Mouse (Mus musculus) natural killer cell, adult 2 months (primary cell): ENCODE data around the gene Lao1.

Experiments used
- DNase-seq, 2 experiments: peaks; one replicate each; pipeline ENCODE4 v3.0.0; 2022; ENCODE audit warnings: low spot score in 2 of 2

Lao1 gene

DNA sequence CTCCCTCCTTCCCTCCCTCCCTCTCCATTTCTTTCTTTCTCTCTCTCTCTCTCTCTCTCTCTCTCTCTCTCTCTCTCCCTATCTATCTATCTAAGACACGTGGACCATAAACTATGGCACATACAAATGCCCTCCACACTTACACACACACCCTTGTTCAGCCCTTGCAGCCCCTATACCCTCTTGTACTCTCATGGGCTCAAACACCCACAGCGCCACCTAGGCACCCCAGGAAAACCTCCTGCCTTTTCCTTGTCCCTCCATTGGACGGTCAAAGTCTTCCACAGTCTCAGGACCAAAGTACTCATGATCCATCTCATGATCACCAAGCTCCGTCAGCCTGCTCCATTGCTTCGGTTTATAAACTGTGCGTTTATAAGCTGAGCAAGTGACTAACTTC lies 54.2 kb downstream of the Lao1 start:
- DNase-seq: no peak

GRCm38 (mm10) chr4:119017078-119017477 lies 55.7 kb downstream of the Lao1 start:
- no peak for DNase-seq
